Mouse (Mus musculus): ENCODE results near the gene Tmem14a. TPM values are rescaled to one million over a fixed set of nuclear protein-coding genes. Genes with fewer than 3 reads are reported as not detected.
"Not testable (repeated sequence)": the region's sequence is repeated elsewhere in the genome, so short reads cannot be mapped to it uniquely, and the experiment has no call there.

The Tmem14a gene
- polyA plus RNA-seq, 1 experiment from 2014 or later = 3.7 TPM

- H3K27me3 ChIP-seq = peaks cover 6% of the 10 kb centered on the region; the same call in 1 of the 2 replicates
- H3K27ac ChIP-seq = no peak overlapping the region
- H3K9ac ChIP-seq = no peak overlapping the region
- no peaks in the 10 kb centered on the region for H3K9me3 ChIP-seq (replicated peaks)
- DNase-seq (no peak), ATAC-seq (ENCODE audit: low read depth) (no peak)
- no peak overlapping the region for H3K4me3 ChIP-seq (replicated peaks)
- 73% methylated on average over 6 of the region's 6 CpGs for WGBS (ENCODE audit: insufficient replicate concordance)
- H3K36me3 ChIP-seq = no peaks in the 10 kb centered on the region
- H3K4me2 ChIP-seq = no peak overlapping the region
- H3K4me1 ChIP-seq (replicated peaks) = no peaks in the 10 kb centered on the region
These were observed 54.7 kb downstream of the Tmem14a start for GRCm38 (mm10) chr1:21273091-21273490.

DNA sequence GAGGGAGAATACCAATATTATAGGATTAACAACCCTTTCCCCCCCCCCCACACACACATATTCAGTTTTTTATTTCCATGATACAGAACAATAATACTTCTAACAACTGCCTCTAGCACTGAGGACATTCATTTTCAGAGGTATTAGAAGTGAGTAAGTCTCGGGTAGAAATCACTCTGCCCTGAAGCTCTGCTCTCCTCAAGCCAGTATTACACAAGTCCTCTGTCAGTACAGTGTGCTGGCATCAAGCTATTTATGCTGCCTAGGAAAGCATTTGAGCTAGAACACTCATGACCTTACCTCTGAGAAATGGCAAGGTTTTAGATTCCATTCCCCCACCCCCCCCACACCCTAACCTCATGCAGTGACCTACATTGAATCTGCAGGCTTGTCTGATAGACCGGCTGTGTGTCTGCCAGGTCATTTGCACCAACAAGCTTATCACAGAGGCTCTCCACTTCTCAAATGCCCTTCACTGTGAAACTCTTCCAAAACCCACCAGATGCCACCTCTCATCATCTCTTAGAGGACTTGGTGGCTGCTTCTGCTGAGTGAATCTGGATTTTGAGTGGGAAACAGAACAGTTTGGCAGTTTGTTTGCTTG is 56.2 kb downstream of the Tmem14a start:
- H3K9ac ChIP-seq = no peak overlapping the region
- H3K9me3 ChIP-seq (replicated peaks) = no peaks in the 10 kb centered on the region
- no peak overlapping the region for H3K4me3 ChIP-seq (replicated peaks)
- H3K27me3 ChIP-seq = peaks cover 6% of the 10 kb centered on the region; the same call in 1 of the 2 replicates
- no peaks in the 10 kb centered on the region for H3K4me1 ChIP-seq (replicated peaks)
- no peak for ATAC-seq (ENCODE audit: low read depth)
- 50% methylated on average over 2 of the region's 2 CpGs for WGBS (ENCODE audit: insufficient replicate concordance)
- H3K4me2 ChIP-seq = no peak overlapping the region
- DNase-seq = no peak
- H3K36me3 ChIP-seq = no peaks in the 10 kb centered on the region
- H3K27ac ChIP-seq = no peak overlapping the region

DNA sequence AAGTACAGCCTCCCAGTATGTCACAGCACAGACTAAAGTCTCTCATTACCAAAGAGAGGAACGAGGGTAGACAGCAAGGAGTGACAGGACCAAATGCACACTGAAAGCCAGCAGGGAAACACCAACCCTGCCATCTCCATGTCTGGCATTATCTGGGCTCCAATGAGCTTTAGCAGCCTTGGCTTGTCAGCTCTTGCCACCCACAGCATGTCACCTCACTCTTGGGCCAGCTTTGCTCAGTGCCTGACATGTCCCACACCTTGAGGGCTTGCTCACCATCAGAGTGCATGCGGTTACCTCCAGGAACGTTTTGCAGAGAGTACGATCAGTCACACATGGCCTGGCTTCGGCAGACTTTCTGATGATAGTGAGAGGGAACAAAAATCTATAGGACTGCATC is 57.0 kb downstream of the Tmem14a start:
- not testable (repeated sequence) for H3K36me3 ChIP-seq; H3K4me3 ChIP-seq (replicated peaks); H3K27ac ChIP-seq; H3K4me1 ChIP-seq (replicated peaks); H3K9me3 ChIP-seq (replicated peaks); DNase-seq; H3K27me3 ChIP-seq; ATAC-seq (ENCODE audit: low read depth); H3K4me2 ChIP-seq; H3K9ac ChIP-seq
- 71% methylated on average over 5 of the region's 5 CpGs for WGBS (ENCODE audit: insufficient replicate concordance)

DNA sequence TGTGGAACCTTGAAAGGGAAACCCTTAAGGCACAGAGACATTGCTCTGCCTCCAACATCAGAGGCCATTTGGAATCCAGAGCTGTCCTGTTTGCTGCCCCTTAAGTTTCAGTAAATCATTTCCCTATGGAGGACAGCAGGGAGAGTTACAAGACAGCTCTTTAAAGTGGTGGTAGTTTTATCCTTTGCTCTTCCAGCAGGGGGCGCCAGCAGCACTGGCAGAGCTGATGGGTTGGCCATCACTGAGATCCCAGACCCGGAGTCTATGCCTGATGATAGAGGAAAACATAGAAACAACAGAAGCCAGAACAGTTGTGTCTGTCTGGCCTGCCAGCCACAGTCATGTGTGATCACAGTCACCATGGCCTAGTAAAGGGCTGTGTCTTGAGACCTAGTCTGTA is 57.8 kb downstream of the Tmem14a start:
- H3K9me3 ChIP-seq (replicated peaks); H3K9ac ChIP-seq; H3K36me3 ChIP-seq; H3K27ac ChIP-seq; H3K4me1 ChIP-seq (replicated peaks); DNase-seq; H3K27me3 ChIP-seq; H3K4me3 ChIP-seq (replicated peaks); H3K4me2 ChIP-seq: not testable (repeated sequence)
- ATAC-seq (ENCODE audit: low read depth) = 0 out of 2 replicates have a peak, but pooled peaks have one; percentile 29
- WGBS (ENCODE audit: insufficient replicate concordance) = 19% methylated on average over 2 of the region's 2 CpGs

Other genes with a start within 250 kb of the Tmem14a start
- 1.2 and 1.3 TPM in 2 replicates for gene Tram2, start 139.3 kb upstream of the Tmem14a start, polyA plus RNA-seq (2015; fragmentation: Nextera tagmentation; extraction: Ambion mirVana)
- gene Gsta3, start 22.0 kb downstream of the Tmem14a start, polyA plus RNA-seq (2015; fragmentation: Nextera tagmentation; extraction: Ambion mirVana) = 24.0 and 27.3 TPM in 2 replicates
- gene Khdc1a, start 131.1 kb downstream of the Tmem14a start, polyA plus RNA-seq (2015; fragmentation: Nextera tagmentation; extraction: Ambion mirVana) = not detected in 2 replicates
- not detected in 2 replicates for gene Khdc1c, start 149.8 kb downstream of the Tmem14a start, polyA plus RNA-seq (2015; fragmentation: Nextera tagmentation; extraction: Ambion mirVana)
- not detected in 2 replicates for gene Khdc1b, start 165.0 kb downstream of the Tmem14a start, polyA plus RNA-seq (2015; fragmentation: Nextera tagmentation; extraction: Ambion mirVana)

Data from liver, embryonic 13.5 days (tissue).